Mouse (Mus musculus) CH12.LX (cell line): Measurements from ENCODE around the gene Gsto2. TPM values are rescaled to one million over a fixed set of nuclear protein-coding genes. Genes with fewer than 3 reads are reported as not detected.

Experiments used
- DNase-seq: peaks from one replicate; pipeline ENCODE4 v3.0.0-alpha.2; 2013; ENCODE audit errors: extremely low read depth
- H3K27ac ChIP-seq: 2 replicates; pipeline ENCODE4 v1.5.1; 2012; ENCODE audit warnings: low read depth, mild to moderate bottlenecking, control low read depth, moderate library complexity; ENCODE audit not compliant: insufficient read depth
- H3K27me3 ChIP-seq: replicated peaks from 2 replicates; pipeline ENCODE3; 2012; ENCODE audit warnings: inconsistent platforms
- H3K36me3 ChIP-seq, 2 experiments: replicated peaks in 1 of 2; 2 replicates each; pipeline versions ENCODE3 to v1.6.1; 2012; ENCODE audit warnings: inconsistent platforms in 1 of 2, low read length in 1 of 2, mild to moderate bottlenecking in 1 of 2, mixed read lengths in 1 of 2, moderate library complexity in 1 of 2; ENCODE audit not compliant: control insufficient read depth in 1 of 2, insufficient read depth in 1 of 2
- H3K4me1 ChIP-seq, 2 experiments: 2 replicates each; pipeline ENCODE4 v1.6.1; 2012; ENCODE audit warnings: inconsistent platforms in 1 of 2, moderate library complexity in 1 of 2; ENCODE audit not compliant: insufficient read depth in 2 of 2, control insufficient read depth in 1 of 2
- H3K4me2 ChIP-seq: 2 replicates; pipeline ENCODE4 v1.6.1; 2012; ENCODE audit warnings: low read depth, mild to moderate bottlenecking, control low read depth; ENCODE audit not compliant: poor library complexity, insufficient read depth, severe bottlenecking
- H3K4me3 ChIP-seq, 3 experiments: fragments of 150-350 bp in 1 of 3; sonication (generic) in 1 of 3; replicated peaks in 1 of 3; 2 replicates each; pipeline versions ENCODE3 to v1.5.1; 2011 to 2012; ENCODE audit warnings: low read depth in 2 of 3, low read length in 2 of 3, mild to moderate bottlenecking in 2 of 3, moderate library complexity in 2 of 3, control low read depth in 1 of 3, improper control_type of control experiment in 1 of 3, inconsistent platforms in 1 of 3, mixed read lengths in 1 of 3; ENCODE audit not compliant: poor library complexity in 1 of 3
- H3K79me2 ChIP-seq: replicated peaks from 2 replicates; pipeline ENCODE4 v1.6.1; 2012; ENCODE audit warnings: mild to moderate bottlenecking, moderate library complexity; ENCODE audit not compliant: control insufficient read depth, poor library complexity, insufficient read depth, severe bottlenecking; ENCODE audit errors: extremely low read depth
- H3K9ac ChIP-seq: 2 replicates; pipeline ENCODE4 v1.6.1; 2012; ENCODE audit warnings: low read depth, mild to moderate bottlenecking, control low read depth, moderate library complexity; ENCODE audit not compliant: insufficient read depth
- H3K9me3 ChIP-seq: replicated peaks from 2 replicates; pipeline ENCODE3; 2012; ENCODE audit warnings: low read length, inconsistent platforms, mixed read lengths
- CHD1 ChIP-seq: IDR thresholded peaks from 2 replicates; pipeline ENCODE4 v1.6.1; 2012; ENCODE audit warnings: low read depth, low read length, improper control_type of control experiment, inconsistent platforms
- ETS1 ChIP-seq: conservative IDR thresholded peaks from 2 replicates; pipeline ENCODE4 v1.6.1; 2012; ENCODE audit warnings: low read depth, mild to moderate bottlenecking, inconsistent platforms, low read length, improper control_type of control experiment, moderate library complexity
- GABPA ChIP-seq: IDR thresholded peaks from 2 replicates; pipeline ENCODE4 v1.6.1; 2012; ENCODE audit warnings: low read depth, low read length, improper control_type of control experiment, inconsistent platforms; ENCODE audit not compliant: insufficient replicate concordance
- HCFC1 ChIP-seq: IDR thresholded peaks from 2 replicates; pipeline ENCODE4 v1.6.1; 2012; ENCODE audit warnings: low read depth, mild to moderate bottlenecking, inconsistent platforms, low read length, improper control_type of control experiment
- IRF4 ChIP-seq: IDR thresholded peaks from 2 replicates; pipeline ENCODE4 v1.6.1; 2014; ENCODE audit warnings: low read depth, mild to moderate bottlenecking, inconsistent platforms, low read length, improper control_type of control experiment
- JUN ChIP-seq: IDR thresholded peaks from 2 replicates; pipeline ENCODE4 v1.6.1; 2011; ENCODE audit warnings: low read depth, mild to moderate bottlenecking, low read length, improper control_type of control experiment, moderate library complexity; ENCODE audit not compliant: insufficient read depth
- JUND ChIP-seq: conservative IDR thresholded peaks from 2 replicates; pipeline ENCODE4 v1.6.1; 2011; ENCODE audit warnings: low read depth, low read length, improper control_type of control experiment
- MAFK ChIP-seq: IDR thresholded peaks from 2 replicates; pipeline ENCODE4 v1.6.1; 2011; ENCODE audit warnings: low read length, improper control_type of control experiment; ENCODE audit not compliant: insufficient replicate concordance
- MAX ChIP-seq: IDR thresholded peaks from 2 replicates; pipeline ENCODE4 v1.6.1; 2011; ENCODE audit warnings: low read length, improper control_type of control experiment
- MAZ ChIP-seq: IDR thresholded peaks from 2 replicates; pipeline ENCODE4 v1.6.1; 2012; ENCODE audit warnings: low read depth, mild to moderate bottlenecking, inconsistent platforms, low read length, improper control_type of control experiment, moderate library complexity
- MXI1 ChIP-seq: IDR thresholded peaks from 2 replicates; pipeline ENCODE4 v1.6.1; 2011; ENCODE audit warnings: mild to moderate bottlenecking, low read depth, low read length, improper control_type of control experiment
- MYC ChIP-seq: IDR thresholded peaks from 2 replicates; pipeline ENCODE4 v1.6.1; 2011; ENCODE audit warnings: low read depth, mild to moderate bottlenecking, improper control_type of control experiment, low read length
- NELFE ChIP-seq: IDR thresholded peaks from 2 replicates; pipeline ENCODE4 v1.6.1; 2011; ENCODE audit warnings: low read depth, low read length, improper control_type of control experiment
- NRF1 ChIP-seq: IDR thresholded peaks from 2 replicates; pipeline ENCODE4 v1.6.1; 2014; ENCODE audit warnings: low read depth, mild to moderate bottlenecking, inconsistent platforms, low read length, improper control_type of control experiment, moderate library complexity
- POLR2A ChIP-seq: IDR thresholded peaks from 2 replicates; pipeline ENCODE4 v1.6.1; 2011; ENCODE audit warnings: low read depth, mild to moderate bottlenecking, improper control_type of control experiment, low read length
- POLR2AphosphoS2 ChIP-seq: IDR thresholded peaks from 2 replicates; pipeline ENCODE4 v1.6.1; 2011; ENCODE audit warnings: low read depth, low read length, improper control_type of control experiment
- RAD21 ChIP-seq: IDR thresholded peaks from 2 replicates; pipeline ENCODE4 v1.6.1; 2011; ENCODE audit warnings: low read depth, mild to moderate bottlenecking, low read length, improper control_type of control experiment, moderate library complexity
- RCOR1 ChIP-seq: conservative IDR thresholded peaks from 2 replicates; pipeline ENCODE4 v1.6.1; 2012; ENCODE audit warnings: low read depth, mild to moderate bottlenecking, inconsistent platforms, low read length, improper control_type of control experiment
- SMC3 ChIP-seq: IDR thresholded peaks from 2 replicates; pipeline ENCODE4 v1.6.1; 2011; ENCODE audit warnings: low read depth, low read length, improper control_type of control experiment
- TCF12 ChIP-seq: IDR thresholded peaks from 2 replicates; pipeline ENCODE4 v1.6.1; 2014; ENCODE audit warnings: low read depth, mild to moderate bottlenecking, inconsistent platforms, low read length, improper control_type of control experiment
- ZC3H11A ChIP-seq: IDR thresholded peaks from 2 replicates; pipeline ENCODE4 v1.6.1; 2012; ENCODE audit warnings: low read depth, mild to moderate bottlenecking, inconsistent platforms, low read length, improper control_type of control experiment
- ZKSCAN1 ChIP-seq: IDR thresholded peaks from 2 replicates; pipeline ENCODE4 v1.6.1; 2012; ENCODE audit warnings: low read depth, inconsistent platforms, low read length, improper control_type of control experiment, borderline replicate concordance
- ZMIZ1 ChIP-seq: IDR thresholded peaks from 2 replicates; pipeline ENCODE4 v1.6.1; 2012; ENCODE audit warnings: low read depth, mild to moderate bottlenecking, inconsistent platforms, low read length, improper control_type of control experiment
- ZNF384 ChIP-seq: IDR thresholded peaks from 2 replicates; pipeline ENCODE4 v1.6.1; 2012; ENCODE audit warnings: low read depth, low read length, improper control_type of control experiment, inconsistent platforms
- dilution Hi-C: fragments of 300-500 bp; cut with MboI; formaldehyde crosslinking; loops from 2 replicates; pipeline ENCODE4 v1.14.3; 2020; ENCODE audit warnings: low sequenced_read_pairs; ENCODE audit not compliant: extremely low pct_unique_long_range_greater_than_20kb, extremely low pct_ligation_motif_present
- in situ Hi-C: fragments of 300-500 bp; cut with MboI; formaldehyde crosslinking; loops from 3 replicates; pipeline ENCODE4 v1.14.3; 2019; ENCODE audit warnings: low sequenced_read_pairs, low pct_ligation_motif_present, low pct_unique_long_range_greater_than_20kb, mixed read lengths
- polyA plus RNA-seq: library from polyadenylated mRNA; unstranded; fragments of >175 nt; gene quantifications from 2 replicates; pipeline ENCODE4 v1.2.1, GENCODE M21; 2012; ENCODE audit warnings: low read depth; ENCODE audit not compliant: insufficient read length
- total RNA-seq, 2 experiments: library from RNA; depleted of rRNA; stranded (reverse); fragments of 300-350 nt in 1 of 2; fragments of >200 nt in 1 of 2; gene quantifications; 2 replicates each; pipeline ENCODE4 v1.2.3; 2012 to 2014

Gene Gsto2
- total and polyA plus RNA-seq, 3 experiments, result 0.49 to 1.4 (median 1.3) TPM

GRCm38 (mm10) chr19:47886617-47887016 lies 21.3 kb downstream of the Gsto2 start:
- no peak overlapping the region for H3K27ac ChIP-seq
- dilution Hi-C loops, result no loop called here

GRCm38 (mm10) chr19:47887417-47887816 lies 22.1 kb downstream of the Gsto2 start:
- in situ Hi-C loops, result no loop called here

More at GRCm38 (mm10) chr19:47886617-47887016, 21.3 kb downstream of the Gsto2 start:
- no peak overlapping the region for H3K4me3 ChIP-seq
- no peaks in the 10 kb centered on the region for H3K9me3 ChIP-seq
- no peak overlapping the region for H3K9ac ChIP-seq
- TF ChIP-seq TCF12 (no peak), JUND (no peak), CHD1 (no peak), IRF4 (no peak), JUN (no peak), SMC3 (no peak), MAX (no peak), ZKSCAN1 (no peak), NRF1 (no peak), RCOR1 (no peak)
- TF ChIP-seq, all 38 proteins: peak for 0
- in situ Hi-C loops, result no loop called here
- no peaks in the 10 kb centered on the region for H3K79me2 ChIP-seq
- no peak for DNase-seq
- peaks cover 0 to 6% of the 10 kb centered on the region in 2 experiments for H3K36me3 ChIP-seq
- no peaks in the 10 kb centered on the region for H3K27me3 ChIP-seq
- H3K4me2 ChIP-seq, result no peak overlapping the region
- peaks cover 11 to 55% of the 10 kb centered on the region in 2 experiments for H3K4me1 ChIP-seq

DNA sequence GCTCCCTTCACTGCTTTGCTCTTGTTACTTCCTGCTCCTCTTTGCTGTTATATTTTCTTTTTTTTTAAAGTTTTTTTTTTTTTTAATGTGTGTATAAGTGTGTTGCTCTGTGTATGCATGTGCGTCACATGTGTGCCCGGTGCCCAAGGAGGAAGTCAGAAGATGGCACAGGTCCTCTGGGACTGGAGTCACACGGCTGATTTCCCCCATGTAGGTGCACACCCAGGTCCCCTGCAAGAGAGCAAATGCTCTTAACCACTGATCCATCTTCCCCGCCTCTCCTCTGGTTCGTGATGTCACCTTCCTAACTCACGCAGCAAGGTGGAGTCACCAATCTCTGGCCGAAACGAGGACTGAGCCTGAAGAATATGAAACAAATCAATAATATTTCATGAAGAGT lies 22.7 kb downstream of the Gsto2 start:
- no peak overlapping the region for H3K27ac ChIP-seq
- peaks cover 0 to 12% of the 10 kb centered on the region in 2 experiments for H3K36me3 ChIP-seq
- no peak overlapping the region for H3K9ac ChIP-seq
- H3K4me2 ChIP-seq, result no peak overlapping the region
- H3K27me3 ChIP-seq, result no peaks in the 10 kb centered on the region
- TF ChIP-seq NELFE, result no peak
- TF ChIP-seq ETS1, result no peak
- TF ChIP-seq ZC3H11A, result no peak
- TF ChIP-seq JUN, result no peak
- TF ChIP-seq ZNF384, result no peak
- no peak for TF ChIP-seq ZMIZ1
- no peak for TF ChIP-seq HCFC1
- TF ChIP-seq POLR2AphosphoS2, result no peak
- no peak for TF ChIP-seq MAFK
- TF ChIP-seq MXI1, result no peak
- no peak for TF ChIP-seq POLR2A
- no peak for TF ChIP-seq MYC
- TF ChIP-seq MAZ, result no peak
- TF ChIP-seq RAD21, result no peak
- no peak for TF ChIP-seq GABPA
- no peak overlapping the region for H3K4me3 ChIP-seq
- no peak for DNase-seq
- in situ Hi-C loops, result no loop called here
- dilution Hi-C loops, result no loop called here
- H3K4me1 ChIP-seq, result peaks cover 11 to 60% of the 10 kb centered on the region in 2 experiments
- no peaks in the 10 kb centered on the region for H3K9me3 ChIP-seq
- H3K79me2 ChIP-seq, result no peaks in the 10 kb centered on the region

More at GRCm38 (mm10) chr19:47887417-47887816, 22.1 kb downstream of the Gsto2 start:
- Histone ChIP-seq H3K79me2 (no peaks in the 10 kb centered on the region), H3K9me3 (no peaks in the 10 kb centered on the region), H3K4me3 (no peak overlapping the region), H3K4me2 (no peak overlapping the region), H3K36me3 (peaks cover 0 to 6% of the 10 kb centered on the region in 2 experiments), H3K9ac (no peak overlapping the region), H3K27me3 (no peaks in the 10 kb centered on the region), H3K4me1 (peaks cover 11 to 60% of the 10 kb centered on the region in 2 experiments), H3K27ac (no peak overlapping the region)
- no peak for TF ChIP-seq JUN
- no peak for DNase-seq
- dilution Hi-C loops, result no loop called here
